Mouse (Mus musculus): ENCODE measurements around the gene Prdm16.

Gene Prdm16

GRCm38 (mm10) chr4:154331271-154331670 is 305.4 kb downstream of the Prdm16 start:
- DNase-seq (ENCODE audit: low read depth), result no peak

GRCm38 (mm10) chr4:154330001-154330400 is 306.7 kb downstream of the Prdm16 start:
- DNase-seq (ENCODE audit: low read depth), result no peak

GRCm38 (mm10) chr4:154328836-154329235 is 307.8 kb downstream of the Prdm16 start:
- DNase-seq (ENCODE audit: low read depth), result peak; percentile 53

GRCm38 (mm10) chr4:154328431-154328830 is 308.2 kb downstream of the Prdm16 start:
- no peak for DNase-seq (ENCODE audit: low read depth)

GRCm38 (mm10) chr4:154325410-154325809 is 311.3 kb downstream of the Prdm16 start:
- DNase-seq (ENCODE audit: low read depth), result no peak

- DNase-seq (ENCODE audit: low read depth), result no peak
Observed at GRCm38 (mm10) chr4:154313622-154313967, 323.1 kb downstream of the Prdm16 start.

GRCm38 (mm10) chr4:154312935-154313621 is 323.6 kb downstream of the Prdm16 start:
- no peak for DNase-seq (ENCODE audit: low read depth)

GRCm38 (mm10) chr4:154312143-154312812 is 324.4 kb downstream of the Prdm16 start:
- no peak for DNase-seq (ENCODE audit: low read depth)

GRCm38 (mm10) chr4:154310576-154311262 is 326.0 kb downstream of the Prdm16 start:
- DNase-seq (ENCODE audit: low read depth), result no peak

GRCm38 (mm10) chr4:154309131-154309530 is 327.5 kb downstream of the Prdm16 start:
- no peak for DNase-seq (ENCODE audit: low read depth)

GRCm38 (mm10) chr4:154301466-154301881 is 335.2 kb downstream of the Prdm16 start, which contains the start of gene Arhgef16:
Gene Arhgef16, minus strand, starts transcription at chr4:154301676.
- peak; percentile 31 for DNase-seq (ENCODE audit: low read depth)

GRCm38 (mm10) chr4:154299541-154300271 is 337.0 kb downstream of the Prdm16 start:
- no peak for DNase-seq (ENCODE audit: low read depth)

GRCm38 (mm10) chr4:154297761-154298160 is 338.9 kb downstream of the Prdm16 start:
- DNase-seq (ENCODE audit: low read depth), result no peak

GRCm38 (mm10) chr4:154294262-154294731 is 342.4 kb downstream of the Prdm16 start:
- no peak for DNase-seq (ENCODE audit: low read depth)

- DNase-seq (ENCODE audit: low read depth), result no peak
Observed at GRCm38 (mm10) chr4:154293735-154294201, 342.9 kb downstream of the Prdm16 start.

GRCm38 (mm10) chr4:154283671-154284070 is 353.0 kb downstream of the Prdm16 start:
- DNase-seq (ENCODE audit: low read depth), result no peak

GRCm38 (mm10) chr4:154279481-154279880 is 357.2 kb downstream of the Prdm16 start:
- no peak for DNase-seq (ENCODE audit: low read depth)

- DNase-seq (ENCODE audit: low read depth), result peak; percentile 50
Observed at GRCm38 (mm10) chr4:154273000-154273399, 363.7 kb downstream of the Prdm16 start.

GRCm38 (mm10) chr4:154269520-154269919 is 367.2 kb downstream of the Prdm16 start:
- DNase-seq (ENCODE audit: low read depth), result no peak

- no peak for DNase-seq (ENCODE audit: low read depth)
Observed at GRCm38 (mm10) chr4:154267511-154267910, 369.2 kb downstream of the Prdm16 start.

Measured in c-Kit-positive CD71-negative TER-119-negative erythroid progenitor cells, embryonic 14.5 days (primary cell).